Mouse (Mus musculus) ES-Bruce4 (cell line): Measurements from ENCODE around the gene Ndufb4. TPM values are rescaled to one million over a fixed set of nuclear protein-coding genes. Genes with fewer than 3 reads are reported as not detected.

Source experiments
- H3K27ac ChIP-seq: 2 replicates; pipeline ENCODE4 v1.5.1; 2012; ENCODE audit warnings: low read length, inconsistent platforms; ENCODE audit not compliant: insufficient read depth
- H3K27me3 ChIP-seq: 2 replicates; pipeline ENCODE4 v1.6.1; 2012; ENCODE audit warnings: mild to moderate bottlenecking, low read length, inconsistent platforms; ENCODE audit not compliant: control insufficient read depth, poor library complexity, insufficient read depth, severe bottlenecking
- H3K36me3 ChIP-seq: 2 replicates; pipeline ENCODE4 v1.6.1; 2012; ENCODE audit warnings: inconsistent platforms, mild to moderate bottlenecking, low read length, moderate library complexity; ENCODE audit not compliant: control insufficient read depth, poor library complexity, insufficient read depth, severe bottlenecking
- H3K4me1 ChIP-seq: one replicate; pipeline ENCODE4 v1.8.1; 2011; ENCODE audit warnings: low read length; ENCODE audit not compliant: control insufficient read depth, insufficient read depth
- H3K4me3 ChIP-seq: 2 replicates; pipeline ENCODE4 v1.5.1; 2011; ENCODE audit warnings: low read depth, mild to moderate bottlenecking, low read length
- H3K9ac ChIP-seq: 2 replicates; pipeline ENCODE4 v1.6.1; 2012; ENCODE audit warnings: low read depth, mild to moderate bottlenecking, inconsistent platforms; ENCODE audit not compliant: poor library complexity, severe bottlenecking
- H3K9me3 ChIP-seq: replicated peaks from 2 replicates; pipeline ENCODE4 v1.6.1; 2012; ENCODE audit warnings: mild to moderate bottlenecking, low read length, inconsistent platforms; ENCODE audit not compliant: control insufficient read depth, poor library complexity, insufficient read depth, severe bottlenecking
- CTCF ChIP-seq: IDR thresholded peaks from one replicate; pipeline ENCODE4 v1.8.1; 2011; ENCODE audit warnings: low read depth, low read length
- EP300 ChIP-seq: IDR thresholded peaks from 2 replicates; pipeline ENCODE4 v1.6.1; 2011; ENCODE audit warnings: low read depth, low read length; ENCODE audit not compliant: insufficient read depth
- POLR2A ChIP-seq: IDR thresholded peaks from one replicate; pipeline ENCODE4 v1.8.1; 2011; ENCODE audit warnings: low read length; ENCODE audit not compliant: insufficient read depth
- polyA plus RNA-seq: library from polyadenylated mRNA; stranded (reverse); fragments of >200 nt; gene quantifications from 2 replicates; pipeline ENCODE4 v1.2.4, GENCODE M21; 2011; ENCODE audit warnings: low read depth; ENCODE audit not compliant: missing spikeins, insufficient read depth, insufficient read length

Ndufb4 gene
- polyA plus RNA-seq, 1 experiment: 93.9 TPM

DNA sequence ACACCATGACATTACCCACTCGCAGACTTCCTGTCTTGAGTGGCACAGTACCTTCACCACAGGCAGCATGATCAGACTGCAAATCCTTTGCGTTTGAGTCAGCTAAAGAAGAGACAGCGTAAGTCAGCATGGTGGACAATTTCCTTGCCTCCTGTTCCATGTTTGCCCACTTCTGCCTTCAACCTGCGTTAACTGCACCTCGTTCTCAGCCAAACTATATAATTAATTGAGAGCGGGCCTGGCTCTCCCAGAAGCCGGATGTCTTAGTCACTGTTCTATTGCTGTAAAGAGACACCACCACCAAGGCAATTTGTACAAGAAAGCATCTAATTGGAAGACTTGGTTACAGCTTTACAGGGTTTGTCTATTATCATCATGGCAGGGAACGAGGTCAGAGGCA, 26.6 kb upstream of the Ndufb4 start:
- no peaks in the 10 kb centered on the region for H3K36me3 ChIP-seq
- no peaks in the 10 kb centered on the region for H3K27me3 ChIP-seq
- H3K9ac ChIP-seq: no peak overlapping the region
- TF ChIP-seq CTCF (no peak), POLR2A (no peak), EP300 (no peak)
- H3K4me3 ChIP-seq: no peak overlapping the region
- H3K27ac ChIP-seq: 0 out of 2 replicates have a peak overlapping the region, but pooled peaks have one; percentile 20
- H3K9me3 ChIP-seq: no peaks in the 10 kb centered on the region
- no peaks in the 10 kb centered on the region for H3K4me1 ChIP-seq

DNA sequence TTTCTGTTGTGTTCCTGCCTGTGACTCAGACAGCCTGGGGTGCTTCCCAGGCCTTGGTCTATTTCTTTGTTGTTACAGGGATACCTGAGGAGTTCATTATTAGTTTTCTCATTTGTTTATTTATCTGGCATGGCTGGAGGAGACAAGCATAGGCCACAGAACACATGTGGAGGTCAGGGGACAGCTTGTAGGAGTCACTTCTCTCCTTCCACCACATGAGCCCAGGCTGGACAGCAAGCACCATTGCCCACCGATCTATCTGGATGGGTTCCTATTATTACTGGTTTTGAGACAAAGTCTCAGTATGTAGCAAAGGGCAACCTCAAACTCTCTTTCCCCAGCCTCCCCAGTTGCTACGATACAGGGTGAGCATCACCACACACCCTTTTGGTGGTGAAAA, 26.0 kb upstream of the Ndufb4 start:
- TF ChIP-seq EP300: no peak
- TF ChIP-seq POLR2A: no peak
- no peak for TF ChIP-seq CTCF
- no peaks in the 10 kb centered on the region for H3K9me3 ChIP-seq
- no peak overlapping the region for H3K27ac ChIP-seq
- H3K9ac ChIP-seq: no peak overlapping the region
- no peaks in the 10 kb centered on the region for H3K27me3 ChIP-seq
- no peaks in the 10 kb centered on the region for H3K36me3 ChIP-seq
- H3K4me1 ChIP-seq: peaks cover 2% of the 10 kb centered on the region
- H3K4me3 ChIP-seq: no peak overlapping the region

DNA sequence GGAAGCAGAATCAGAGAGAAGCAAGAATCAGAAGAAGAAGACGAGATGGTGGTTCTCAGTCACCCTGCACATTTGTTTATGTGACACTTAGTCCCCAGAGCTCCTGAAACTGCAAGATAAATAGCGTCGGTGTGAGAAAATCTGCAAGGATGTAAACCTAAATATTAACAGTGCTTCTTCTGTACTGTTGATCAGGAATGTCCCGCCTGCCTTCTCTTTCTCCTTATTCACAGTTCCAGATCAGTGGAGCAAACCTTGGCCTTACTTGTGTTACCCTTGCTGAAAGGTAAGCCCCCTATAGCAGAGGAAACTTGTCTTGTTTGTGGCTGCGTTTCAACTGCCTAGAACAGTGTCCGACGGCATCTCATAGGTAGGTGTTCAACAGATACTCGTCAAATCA, 23.3 kb upstream of the Ndufb4 start:
- Histone ChIP-seq H3K27ac (no peak overlapping the region), H3K4me3 (no peak overlapping the region), H3K4me1 (peaks cover 2% of the 10 kb centered on the region), H3K9me3 (no peaks in the 10 kb centered on the region), H3K27me3 (no peaks in the 10 kb centered on the region), H3K9ac (no peak overlapping the region), H3K36me3 (no peaks in the 10 kb centered on the region)
- TF ChIP-seq CTCF (no peak), POLR2A (no peak), EP300 (no peak)

DNA sequence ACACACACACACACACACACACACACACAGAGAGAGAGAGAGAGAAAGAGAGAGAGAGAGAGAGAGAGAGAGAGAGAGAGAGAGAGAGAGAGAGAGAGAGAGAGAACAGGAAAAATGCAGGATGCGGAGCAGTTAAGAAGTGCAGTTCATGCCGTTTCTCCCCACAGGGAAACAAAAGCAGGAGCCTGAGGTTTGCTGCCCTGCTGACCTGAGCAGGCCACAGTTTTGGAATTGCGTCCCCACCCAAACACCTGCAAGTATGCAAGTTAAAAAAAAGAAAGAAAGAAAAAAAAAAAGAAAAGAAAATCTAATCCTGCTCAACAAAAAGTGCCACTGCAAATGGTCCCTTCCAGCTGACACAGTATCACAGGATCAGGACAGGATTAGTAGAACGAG, 22.4 kb upstream of the Ndufb4 start:
- no peak overlapping the region for H3K27ac ChIP-seq
- no peaks in the 10 kb centered on the region for H3K9me3 ChIP-seq
- no peak overlapping the region for H3K9ac ChIP-seq
- peaks cover 2% of the 10 kb centered on the region for H3K4me1 ChIP-seq
- no peak for TF ChIP-seq EP300
- no peak for TF ChIP-seq CTCF
- TF ChIP-seq POLR2A: no peak
- no peaks in the 10 kb centered on the region for H3K27me3 ChIP-seq
- H3K4me3 ChIP-seq: no peak overlapping the region
- no peaks in the 10 kb centered on the region for H3K36me3 ChIP-seq

DNA sequence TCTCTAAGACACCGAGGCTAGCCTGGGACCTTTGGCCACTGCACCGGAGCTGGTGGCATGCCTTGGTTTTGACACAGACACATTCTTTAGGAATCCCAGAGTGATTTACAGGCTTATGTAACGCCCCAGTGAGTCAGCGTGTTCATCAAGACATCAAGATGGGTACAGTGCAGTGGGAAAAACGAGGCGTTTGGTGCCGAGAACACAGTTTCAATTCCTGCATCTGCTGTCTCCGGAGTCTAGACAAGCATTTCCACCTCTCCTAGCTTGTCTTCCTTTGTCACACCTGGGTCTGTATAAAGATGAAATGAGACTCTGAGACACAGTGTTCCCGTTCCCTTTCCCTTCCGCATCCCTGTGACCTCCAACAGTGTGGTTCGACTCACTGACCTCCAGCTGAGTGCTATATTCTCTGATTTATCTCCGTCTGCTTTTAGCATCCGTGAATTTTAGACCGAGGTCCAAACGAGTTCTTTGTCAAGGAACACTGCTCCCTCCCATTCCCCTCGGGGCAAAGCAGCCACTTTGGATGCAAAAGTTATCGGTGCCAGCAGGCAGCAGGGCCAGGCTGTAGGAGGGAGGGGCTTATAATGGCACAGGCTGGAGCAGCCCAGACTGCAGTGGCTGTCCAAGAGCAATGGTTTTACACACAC, 21.9 kb upstream of the Ndufb4 start:
- Histone ChIP-seq H3K36me3 (no peaks in the 10 kb centered on the region), H3K4me1 (peaks cover 2% of the 10 kb centered on the region), H3K4me3 (no peak overlapping the region), H3K27me3 (no peaks in the 10 kb centered on the region), H3K9me3 (no peaks in the 10 kb centered on the region), H3K27ac (no peak overlapping the region), H3K9ac (no peak overlapping the region)
- TF ChIP-seq CTCF (no peak), POLR2A (no peak), EP300 (no peak)

DNA sequence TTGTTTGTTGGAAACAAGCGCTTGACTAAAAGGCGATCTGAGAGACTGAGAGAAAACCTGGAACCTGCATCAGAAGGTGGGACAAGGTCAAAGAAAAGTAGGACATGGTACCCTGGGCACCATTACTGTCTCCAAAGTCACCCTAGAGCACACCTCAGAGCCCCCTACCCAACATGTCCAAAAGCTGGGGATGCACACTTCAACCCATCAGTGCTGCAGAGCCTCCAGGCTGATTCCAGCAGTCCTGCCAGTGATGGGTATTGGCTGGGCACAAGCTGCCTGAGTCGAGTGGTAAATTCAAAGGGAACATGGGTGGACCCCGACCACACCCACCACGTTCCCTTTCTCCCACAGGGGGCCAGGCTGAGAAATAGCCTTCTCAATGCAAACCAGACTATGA, 21.1 kb upstream of the Ndufb4 start:
- H3K36me3 ChIP-seq: no peaks in the 10 kb centered on the region
- no peak overlapping the region for H3K27ac ChIP-seq
- no peaks in the 10 kb centered on the region for H3K9me3 ChIP-seq
- H3K4me3 ChIP-seq: no peak overlapping the region
- peaks cover 2% of the 10 kb centered on the region for H3K4me1 ChIP-seq
- H3K9ac ChIP-seq: no peak overlapping the region
- no peaks in the 10 kb centered on the region for H3K27me3 ChIP-seq
- TF ChIP-seq CTCF (no peak), POLR2A (no peak), EP300 (no peak)
